Mouse (Mus musculus) E14TG2a.4 (cell line): ENCODE measurements around the gene Ppt1.

Experiments
- CTCF ChIP-seq: conservative IDR thresholded peaks from 2 replicates; pipeline ENCODE4 v1.5.1; 2014; ENCODE audit warnings: low read length
- POU5F1 ChIP-seq: IDR thresholded peaks from 2 replicates; pipeline ENCODE4 v1.6.1; 2014; ENCODE audit warnings: low read length, borderline replicate concordance

DNA sequence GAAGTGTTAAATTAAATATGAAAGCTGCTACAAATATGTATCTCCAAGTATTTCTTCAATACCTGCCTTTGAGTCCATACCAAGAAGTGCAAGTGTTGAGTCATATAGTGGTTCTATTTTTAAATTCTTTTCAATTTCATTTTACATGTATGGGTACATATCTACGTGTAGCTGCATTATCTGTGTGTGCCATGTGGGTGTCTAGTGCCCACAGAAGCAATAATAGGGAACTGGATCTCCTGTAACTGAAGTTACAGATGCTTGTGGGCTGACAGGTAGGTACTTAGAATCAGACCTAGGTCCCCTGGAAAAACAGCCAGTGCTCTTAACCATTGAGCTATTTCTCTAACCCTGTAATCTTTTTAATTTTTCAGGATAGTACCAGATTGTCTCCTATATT, 24.9 kb upstream of the Ppt1 start:
- no peak for TF ChIP-seq CTCF
- TF ChIP-seq POU5F1: no peak
